Mouse (Mus musculus) 416B (cell line): Measurements from ENCODE around the gene Gm5916.

Source experiments
- DNase-seq: peaks from one replicate; pipeline ENCODE4 v3.0.0; 2011; ENCODE audit warnings: low read depth

Gm5916 gene

GRCm38 (mm10) chr9:36128679-36129078 lies at the start of gene Gm5916:
Gm5916 (minus strand) TSS chr9:36128779.
- no peak for DNase-seq
